Mouse (Mus musculus) liver, adult 2 months (tissue): ENCODE measurements around the gene Eid2.

Experiments
- CTCF ChIP-seq: fragments of 200-500 bp; IDR thresholded peaks from 2 replicates; pipeline ENCODE4 v1.5.1; 2011; ENCODE audit warnings: low read depth, low read length, control low read depth
- POLR2A ChIP-seq: fragments of 200-500 bp; IDR thresholded peaks from 2 replicates; pipeline ENCODE4 v1.6.1; 2011; ENCODE audit warnings: low read length, control low read depth; ENCODE audit not compliant: insufficient read depth; ENCODE audit errors: extremely low read depth

- TF ChIP-seq POLR2A: no peak
- TF ChIP-seq CTCF: no peak
Measured at GRCm38 (mm10) chr7:28318714-28319113, 51.0 kb downstream of the Eid2 start.
